Mouse (Mus musculus): ENCODE measurements around the gene Egr2. TPM values are rescaled to one million over a fixed set of nuclear protein-coding genes. Genes with fewer than 3 reads are reported as not detected.

Gene Egr2
- polyA plus RNA-seq, 1 experiment: 1.2 TPM

Other genes starting within 250 kb of the Egr2 start
- 10.1 and 12.6 TPM in 2 replicates for gene Ado, start 13.5 kb downstream of the Egr2 start, polyA plus RNA-seq (2012; rRNA removed)